Mouse (Mus musculus) MEL (cell line): ENCODE measurements at regions not wholly inside any gene's neighbourhood (a gene's known extent, or its start where the extent isn't known, plus 50 kb on each side); places are given as distances from the start of the nearest gene placed in this dataset.

Source experiments
- DNase-seq: peaks from one replicate; pipeline ENCODE4 v3.0.0; 2011; ENCODE audit warnings: low read depth, low spot score
- H3K27ac ChIP-seq: 2 replicates; pipeline ENCODE4 v1.5.1; 2012; ENCODE audit warnings: low read depth, mild to moderate bottlenecking, control low read depth, low read length, moderate library complexity; ENCODE audit not compliant: control insufficient read depth
- H3K27me3 ChIP-seq, 2 experiments: fragments of 150-350 bp in 1 of 2; sonication (generic) in 1 of 2; 2 replicates each; pipeline ENCODE4 v1.6.1; 2012; ENCODE audit warnings: low read length in 2 of 2, mild to moderate bottlenecking in 2 of 2, improper control_type of control experiment in 1 of 2, moderate library complexity in 1 of 2; ENCODE audit not compliant: insufficient read depth in 2 of 2, control insufficient read depth in 1 of 2
- H3K36me3 ChIP-seq, 2 experiments: 2 replicates each; pipeline ENCODE4 v1.6.1; 2012 to 2014; ENCODE audit warnings: low read length in 2 of 2, improper control_type of control experiment in 1 of 2, inconsistent platforms in 1 of 2, mild to moderate bottlenecking in 1 of 2; ENCODE audit not compliant: insufficient read depth in 2 of 2, control insufficient read depth in 1 of 2
- H3K4me1 ChIP-seq, 2 experiments: fragments of 150-350 bp in 1 of 2; sonication (generic) in 1 of 2; 2 replicates each; pipeline ENCODE4 v1.6.1; 2012; ENCODE audit warnings: low read length in 2 of 2, improper control_type of control experiment in 1 of 2, mild to moderate bottlenecking in 1 of 2; ENCODE audit not compliant: insufficient read depth in 2 of 2, control insufficient read depth in 1 of 2
- H3K4me3 ChIP-seq, 2 experiments: fragments of 150-350 bp in 1 of 2; sonication (generic) in 1 of 2; 2 replicates each; pipeline ENCODE4 v1.5.1; 2012; ENCODE audit warnings: low read depth in 2 of 2, low read length in 2 of 2, mild to moderate bottlenecking in 2 of 2, moderate library complexity in 2 of 2, control low read depth in 1 of 2, improper control_type of control experiment in 1 of 2; ENCODE audit not compliant: control insufficient read depth in 1 of 2, insufficient read depth in 1 of 2
- H3K79me2 ChIP-seq: 2 replicates; pipeline ENCODE4 v1.6.1; 2012; ENCODE audit warnings: mild to moderate bottlenecking, low read length, moderate library complexity; ENCODE audit not compliant: control insufficient read depth, poor library complexity, insufficient read depth
- H3K9ac ChIP-seq: 2 replicates; pipeline ENCODE4 v1.6.1; 2012; ENCODE audit warnings: low read depth, mild to moderate bottlenecking, control low read depth, low read length, moderate library complexity; ENCODE audit not compliant: control insufficient read depth, poor library complexity, severe bottlenecking
- H3K9me3 ChIP-seq: fragments of 150-350 bp; sonication (generic); replicated peaks from 2 replicates; pipeline ENCODE4 v1.6.1; 2012; ENCODE audit warnings: mild to moderate bottlenecking, low read length, improper control_type of control experiment, moderate library complexity; ENCODE audit not compliant: insufficient read depth
- CHD2 ChIP-seq: IDR thresholded peaks from 2 replicates; pipeline ENCODE4 v1.6.1; 2011; ENCODE audit warnings: low read length, improper control_type of control experiment
- CTCF ChIP-seq, 3 experiments: IDR thresholded peaks in 2 of 3; conservative IDR thresholded peaks in 1 of 3; 2 replicates each; pipeline ENCODE4 v1.5.1; 2011 to 2012; ENCODE audit warnings: low read length in 3 of 3, low read depth in 2 of 3, mild to moderate bottlenecking in 2 of 3, improper control_type of control experiment in 1 of 3, inconsistent platforms in 1 of 3, mixed read lengths in 1 of 3, moderate library complexity in 1 of 3; ENCODE audit not compliant: control insufficient read depth in 1 of 3, insufficient read depth in 1 of 3, poor library complexity in 1 of 3, severe bottlenecking in 1 of 3
- EP300 ChIP-seq, 2 experiments: IDR thresholded peaks; 2 replicates each; pipeline ENCODE4 v1.6.1; 2011; ENCODE audit warnings: improper control_type of control experiment in 2 of 2, low read length in 2 of 2, low read depth in 1 of 2, mild to moderate bottlenecking in 1 of 2
- GABPA ChIP-seq: IDR thresholded peaks from 2 replicates; pipeline ENCODE4 v1.6.1; 2012; ENCODE audit warnings: low read depth, mild to moderate bottlenecking, inconsistent platforms, low read length, improper control_type of control experiment, moderate library complexity
- KAT2A ChIP-seq: conservative IDR thresholded peaks from 2 replicates; pipeline ENCODE4 v1.6.1; 2012; ENCODE audit warnings: low read depth, low read length, improper control_type of control experiment, inconsistent platforms
- MEF2A ChIP-seq: IDR thresholded peaks from 2 replicates; pipeline ENCODE4 v1.6.1; 2014; ENCODE audit warnings: low read depth, mild to moderate bottlenecking, inconsistent platforms, low read length, improper control_type of control experiment; ENCODE audit not compliant: poor library complexity, insufficient replicate concordance, severe bottlenecking; ENCODE audit errors: extremely low read depth
- NELFE ChIP-seq: IDR thresholded peaks from 2 replicates; pipeline ENCODE4 v1.6.1; 2011; ENCODE audit warnings: low read depth, low read length, improper control_type of control experiment
- POLR2A ChIP-seq, 2 experiments: IDR thresholded peaks; 2 replicates each; pipeline ENCODE4 v1.6.1; 2011 to 2012; ENCODE audit warnings: low read length in 2 of 2, mild to moderate bottlenecking in 2 of 2, control low read depth in 1 of 2, improper control_type of control experiment in 1 of 2, low read depth in 1 of 2, moderate library complexity in 1 of 2; ENCODE audit not compliant: control insufficient read depth in 1 of 2, insufficient read depth in 1 of 2, poor library complexity in 1 of 2
- SIN3A ChIP-seq: IDR thresholded peaks from 2 replicates; pipeline ENCODE4 v1.6.1; 2012; ENCODE audit warnings: low read length, improper control_type of control experiment, inconsistent platforms
- ZKSCAN1 ChIP-seq: IDR thresholded peaks from 2 replicates; pipeline ENCODE4 v1.6.1; 2012; ENCODE audit warnings: low read depth, mild to moderate bottlenecking, inconsistent platforms, low read length, improper control_type of control experiment, moderate library complexity

- H3K27me3 ChIP-seq = no peaks in the 10 kb centered on the region
- TF ChIP-seq CTCF (IDR thresholded peaks at IDR 0.05 in 2 of 3, conservative IDR thresholded peaks at IDR 0.05 in 1 of 3; ENCODE audit: control insufficient read depth in 1 of 3, insufficient read depth in 1 of 3, low read depth in 2 of 3, low read length in 3 of 3, poor library complexity in 1 of 3, severe bottlenecking in 1 of 3) = no peak
- TF ChIP-seq GABPA = no peak
- no peak for TF ChIP-seq NELFE
- TF ChIP-seq KAT2A = no peak
- no peak for TF ChIP-seq ZKSCAN1
Measured at GRCm38 (mm10) chr6:101593782-101594641, 216.3 kb upstream of the Pdzrn3 start.

GRCm38 (mm10) chr6:101585871-101586270, 208.2 kb upstream of the Pdzrn3 start:
- no peak for TF ChIP-seq MEF2A
- H3K4me1 ChIP-seq = no peaks in the 10 kb centered on the region
- no peak overlapping the region for H3K4me3 ChIP-seq
- no peaks in the 10 kb centered on the region for H3K27me3 ChIP-seq
- no peaks in the 10 kb centered on the region for H3K9me3 ChIP-seq
- H3K9ac ChIP-seq = no peak overlapping the region
- no peak overlapping the region for H3K27ac ChIP-seq
- no peak for DNase-seq
- H3K79me2 ChIP-seq = no peaks in the 10 kb centered on the region
- no peaks in the 10 kb centered on the region for H3K36me3 ChIP-seq

More at GRCm38 (mm10) chr6:101593782-101594641, 216.3 kb upstream of the Pdzrn3 start:
- H3K9me3 ChIP-seq = no peaks in the 10 kb centered on the region
- H3K27ac ChIP-seq = no peak overlapping the region
- H3K9ac ChIP-seq = no peak overlapping the region
- H3K4me3 ChIP-seq = no peak overlapping the region
- H3K79me2 ChIP-seq = no peaks in the 10 kb centered on the region
- H3K36me3 ChIP-seq = no peaks in the 10 kb centered on the region
- DNase-seq = no peak
- no peaks in the 10 kb centered on the region for H3K4me1 ChIP-seq

- Histone ChIP-seq H3K4me3 (no peak overlapping the region), H3K27ac (no peak overlapping the region), H3K36me3 (no peaks in the 10 kb centered on the region), H3K27me3 (no peaks in the 10 kb centered on the region), H3K9ac (no peak overlapping the region), H3K4me1 (no peaks in the 10 kb centered on the region), H3K79me2 (no peaks in the 10 kb centered on the region), H3K9me3 (no peaks in the 10 kb centered on the region)
- DNase-seq = no peak
- no peak for TF ChIP-seq POLR2A (IDR thresholded peaks at IDR 0.05; ENCODE audit: control insufficient read depth in 1 of 2, insufficient read depth in 1 of 2, low read depth in 1 of 2, low read length in 2 of 2, poor library complexity in 1 of 2)
- TF ChIP-seq ZKSCAN1 = no peak
- TF ChIP-seq SIN3A = no peak
- TF ChIP-seq EP300 (IDR thresholded peaks at IDR 0.05; ENCODE audit: low read depth in 1 of 2, low read length in 2 of 2) = no peak
- TF ChIP-seq CHD2 = no peak
Measured at GRCm38 (mm10) chr6:101580824-101581223, 203.1 kb upstream of the Pdzrn3 start.
